Mouse (Mus musculus) erythroblast, embryonic 14.5 days (primary cell): ENCODE results near the gene Gm5617. TPM values are rescaled to one million over a fixed set of nuclear protein-coding genes. Genes with fewer than 3 reads are reported as not detected.
"Not testable (repeated sequence)": the region's sequence is repeated elsewhere in the genome, so short reads cannot be mapped to it uniquely, and the experiment has no call there.

Experiments
- H3K27me3 ChIP-seq: 2 replicates; pipeline ENCODE4 v1.6.1; 2012; ENCODE audit warnings: inconsistent platforms; ENCODE audit not compliant: control insufficient read depth
- H3K36me3 ChIP-seq: 2 replicates; pipeline ENCODE4 v1.6.1; 2012; ENCODE audit warnings: mild to moderate bottlenecking, inconsistent platforms; ENCODE audit not compliant: control insufficient read depth
- H3K4me1 ChIP-seq: 2 replicates; pipeline ENCODE4 v1.6.1; 2012; ENCODE audit warnings: inconsistent platforms; ENCODE audit not compliant: control insufficient read depth
- H3K4me3 ChIP-seq: replicated peaks from 2 replicates; pipeline ENCODE3; 2012; ENCODE audit warnings: moderate library complexity, mild to moderate bottlenecking, inconsistent platforms
- H3K9me3 ChIP-seq: 2 replicates; pipeline ENCODE4 v1.6.1; 2012; ENCODE audit warnings: low read length, inconsistent platforms, mixed read lengths; ENCODE audit not compliant: control insufficient read depth
- GATA1 ChIP-seq: IDR thresholded peaks from 2 replicates; pipeline ENCODE4 v1.6.1; 2012; ENCODE audit warnings: low read length, inconsistent platforms, mixed read lengths
- TAL1 ChIP-seq: IDR thresholded peaks from 3 replicates; pipeline ENCODE4 v1.6.1; 2012; ENCODE audit warnings: low read length, inconsistent platforms, mixed read lengths
- polyA plus RNA-seq: library from polyadenylated mRNA; stranded (reverse); fragments of >175 nt; gene quantifications from 2 replicates; pipeline ENCODE4 v1.2.3, GENCODE M21; 2012

Gene Gm5617
- polyA plus RNA-seq, 1 experiment, result 11.6 TPM

DNA sequence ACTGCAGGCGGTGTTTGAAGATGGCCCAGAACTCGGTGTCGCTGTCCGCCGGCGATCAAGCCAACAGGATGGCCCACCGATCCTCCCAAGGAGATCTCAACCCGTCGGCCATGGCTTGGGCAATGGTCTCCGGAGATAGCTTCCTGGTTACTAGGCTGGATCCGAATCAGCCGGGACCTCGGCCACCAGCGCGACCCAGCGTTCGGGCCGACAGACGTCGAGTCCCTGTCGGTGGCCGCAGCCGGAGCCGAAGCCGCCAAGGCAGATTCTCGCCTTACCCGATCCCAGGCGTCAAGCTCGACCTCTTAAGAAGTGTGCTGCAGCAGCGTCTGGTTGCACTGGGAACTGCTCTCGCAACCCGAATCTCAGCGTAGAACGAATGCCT is 298 bp downstream of the Gm5617 start:
- peaks cover 27% of the 10 kb centered on the region for H3K4me1 ChIP-seq
- H3K27me3 ChIP-seq, result peaks cover 8% of the 10 kb centered on the region
- no peak for TF ChIP-seq GATA1
- TF ChIP-seq TAL1, result no peak
- H3K36me3 ChIP-seq, result peaks cover 32% of the 10 kb centered on the region
- H3K9me3 ChIP-seq, result no peaks in the 10 kb centered on the region
- H3K4me3 ChIP-seq, result peak overlapping the region; percentile 89

DNA sequence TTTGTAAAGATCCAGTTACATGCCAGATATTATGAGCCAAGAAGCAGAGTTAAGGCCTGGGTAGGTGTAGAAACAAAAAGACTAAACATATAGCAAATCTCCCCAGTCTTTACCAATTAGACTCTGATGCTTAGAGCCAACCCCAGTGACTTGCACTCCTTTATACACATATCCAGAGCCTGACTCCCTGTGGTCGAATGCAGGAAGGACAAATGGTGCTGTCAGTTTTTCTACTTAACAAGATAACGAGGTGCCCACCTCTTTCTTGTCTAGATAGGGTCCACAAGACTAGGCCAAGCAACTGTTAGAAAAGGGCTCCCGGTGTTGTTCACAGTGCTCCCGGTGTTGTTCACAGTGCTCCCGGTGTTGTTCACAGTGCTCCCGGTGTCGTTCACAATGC is 6.0 kb downstream of the Gm5617 start:
- Histone ChIP-seq H3K36me3 (no peaks in the 10 kb centered on the region), H3K4me3 (no peak overlapping the region), H3K27me3 (peaks cover 22% of the 10 kb centered on the region), H3K9me3 (no peaks in the 10 kb centered on the region), H3K4me1 (peaks cover 2% of the 10 kb centered on the region)
- TF ChIP-seq GATA1, result no peak
- TF ChIP-seq TAL1, result no peak

DNA sequence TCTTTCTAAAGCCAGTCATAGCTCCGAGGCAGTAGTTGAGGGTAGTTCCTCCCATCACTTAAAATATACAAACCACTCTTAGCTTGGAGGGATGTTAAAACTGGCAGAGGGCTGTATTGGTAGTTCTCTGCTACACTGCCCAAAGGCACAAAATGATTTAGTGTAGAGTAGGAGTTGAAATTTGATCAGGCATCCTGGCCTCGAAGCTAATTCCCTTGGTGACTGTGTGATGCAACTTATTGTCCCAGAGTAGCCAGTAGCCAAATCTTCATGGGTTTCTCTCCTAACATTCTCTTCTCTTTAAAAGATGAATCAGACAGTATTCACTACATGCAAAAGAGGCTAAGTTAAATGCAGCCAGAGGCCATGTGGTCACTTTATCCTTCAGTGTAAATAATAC is 7.8 kb downstream of the Gm5617 start:
- H3K9me3 ChIP-seq, result no peaks in the 10 kb centered on the region
- no peak for TF ChIP-seq TAL1
- peaks cover 17% of the 10 kb centered on the region for H3K27me3 ChIP-seq
- H3K36me3 ChIP-seq, result no peaks in the 10 kb centered on the region
- H3K4me1 ChIP-seq, result no peaks in the 10 kb centered on the region
- H3K4me3 ChIP-seq, result no peak overlapping the region

DNA sequence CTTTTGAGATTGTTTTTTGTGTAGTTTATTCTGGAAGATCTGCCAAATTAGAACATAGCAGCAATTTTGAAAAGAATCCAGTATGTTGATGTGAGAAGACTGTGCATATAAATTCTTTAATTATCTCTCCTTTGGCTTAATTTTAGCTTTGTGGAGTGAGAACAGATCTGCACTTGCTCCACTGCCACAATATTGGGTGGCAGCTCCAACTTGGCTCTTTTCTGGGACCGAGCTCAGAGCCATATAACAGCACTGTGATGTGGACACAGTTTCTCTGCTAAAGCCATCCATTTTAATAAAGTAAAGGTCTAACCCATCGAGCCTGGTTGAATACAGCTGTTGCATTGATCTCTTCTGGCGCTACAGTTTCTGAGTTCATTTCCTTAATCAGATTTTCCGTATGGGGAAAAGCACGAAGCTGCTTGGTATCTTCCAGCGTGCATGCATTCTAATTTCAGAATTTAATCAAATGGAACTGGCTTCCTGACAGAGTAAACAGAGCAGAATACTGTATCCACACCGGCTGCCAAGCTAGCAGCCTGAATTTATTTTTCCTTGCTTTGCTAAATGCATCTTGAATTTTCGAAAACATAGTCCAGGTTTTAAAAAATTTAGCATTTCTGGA is 9.6 kb downstream of the Gm5617 start:
- H3K27me3 ChIP-seq, result peaks cover 14% of the 10 kb centered on the region
- no peak for TF ChIP-seq GATA1
- no peak for TF ChIP-seq TAL1
- H3K4me1 ChIP-seq, result no peaks in the 10 kb centered on the region
- no peaks in the 10 kb centered on the region for H3K9me3 ChIP-seq
- H3K36me3 ChIP-seq, result no peaks in the 10 kb centered on the region
- H3K4me3 ChIP-seq, result no peak overlapping the region

DNA sequence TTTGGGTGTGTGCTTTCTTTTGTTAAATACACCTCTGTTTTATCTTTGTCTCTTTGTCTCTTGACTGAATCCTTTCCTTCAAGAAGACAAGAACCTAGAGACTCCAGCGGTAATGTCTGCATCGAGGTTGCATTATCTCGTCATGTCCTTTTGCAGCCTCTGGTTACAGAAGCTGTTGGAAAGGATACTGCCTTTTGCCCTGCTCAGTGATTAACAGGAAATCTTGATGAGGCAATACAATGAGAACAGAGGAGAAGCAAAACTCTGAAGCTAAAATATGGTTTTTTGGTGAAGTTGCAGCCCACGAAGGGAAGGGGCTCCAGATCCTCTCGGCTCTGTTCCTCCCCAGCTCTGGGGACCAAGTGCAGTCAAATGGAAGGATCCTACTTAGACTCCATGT is 14.9 kb downstream of the Gm5617 start:
- no peaks in the 10 kb centered on the region for H3K9me3 ChIP-seq
- no peaks in the 10 kb centered on the region for H3K4me1 ChIP-seq
- H3K27me3 ChIP-seq, result peaks cover 4% of the 10 kb centered on the region; the same call in 1 of the 2 replicates
- no peaks in the 10 kb centered on the region for H3K36me3 ChIP-seq
- TF ChIP-seq TAL1 (no peak), GATA1 (no peak)
- no peak overlapping the region for H3K4me3 ChIP-seq

DNA sequence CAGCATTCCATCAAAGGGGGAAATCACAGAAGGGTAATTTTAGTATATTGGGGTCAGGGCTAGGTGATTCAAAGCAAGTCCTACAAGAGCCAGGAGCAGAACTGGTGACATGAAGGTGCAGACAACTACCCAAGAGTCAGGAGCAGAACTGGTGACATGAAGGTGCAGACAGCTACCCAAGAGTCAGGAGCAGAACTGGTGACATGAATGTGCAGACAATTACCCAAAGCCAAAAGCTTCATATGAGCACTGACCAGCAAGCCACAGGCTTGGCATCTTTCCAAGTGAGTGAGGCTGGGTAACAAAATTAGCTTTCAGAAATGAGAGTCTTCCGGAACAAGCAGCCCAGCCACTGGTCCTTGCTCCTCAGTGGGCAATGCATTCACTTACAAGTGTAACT is 20.1 kb downstream of the Gm5617 start:
- Histone ChIP-seq H3K9me3 (no peaks in the 10 kb centered on the region), H3K27me3 (no peaks in the 10 kb centered on the region), H3K4me3 (no peak overlapping the region), H3K36me3 (no peaks in the 10 kb centered on the region), H3K4me1 (no peaks in the 10 kb centered on the region)
- TF ChIP-seq TAL1 (no peak), GATA1 (no peak)

DNA sequence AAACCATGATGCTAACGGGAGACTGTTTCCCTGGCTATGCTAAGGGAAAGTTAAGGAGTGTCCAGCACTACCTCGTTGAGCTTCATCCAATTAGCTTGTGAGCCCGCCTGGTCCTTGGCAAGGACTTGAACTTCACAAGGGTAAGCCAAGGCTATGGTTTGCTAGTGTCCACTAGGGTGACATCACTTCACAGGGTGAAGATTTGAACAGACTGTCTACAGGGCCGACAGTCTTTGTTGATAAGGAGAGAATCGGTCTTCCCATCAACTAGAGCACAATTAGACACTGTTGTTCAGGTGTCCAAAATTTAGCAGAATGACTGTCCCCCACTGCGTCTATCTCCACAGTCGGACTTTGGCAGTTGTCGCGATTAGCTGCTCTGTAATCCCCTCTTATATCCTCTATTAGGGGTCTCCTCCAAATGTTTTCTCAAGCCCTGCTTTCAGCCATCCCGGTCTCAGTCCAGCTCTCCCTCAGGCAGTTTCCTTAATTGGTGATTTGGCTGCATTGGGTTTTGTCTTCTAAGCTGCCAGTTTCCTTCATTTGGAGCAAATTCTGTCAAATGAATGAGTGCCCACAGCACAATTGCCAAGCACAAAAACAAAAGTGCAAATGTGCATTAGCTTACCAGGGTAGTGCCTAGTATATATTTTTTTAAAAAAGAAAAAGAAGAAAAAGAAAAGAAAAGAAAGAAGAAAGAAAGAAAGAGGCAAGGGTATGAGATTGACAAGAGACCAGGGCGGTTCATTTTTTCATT is 21.6 kb downstream of the Gm5617 start:
- Histone ChIP-seq H3K4me3 (no peak overlapping the region), H3K4me1 (no peaks in the 10 kb centered on the region), H3K36me3 (no peaks in the 10 kb centered on the region), H3K27me3 (no peaks in the 10 kb centered on the region), H3K9me3 (no peaks in the 10 kb centered on the region)
- TF ChIP-seq GATA1 (no peak), TAL1 (no peak)

DNA sequence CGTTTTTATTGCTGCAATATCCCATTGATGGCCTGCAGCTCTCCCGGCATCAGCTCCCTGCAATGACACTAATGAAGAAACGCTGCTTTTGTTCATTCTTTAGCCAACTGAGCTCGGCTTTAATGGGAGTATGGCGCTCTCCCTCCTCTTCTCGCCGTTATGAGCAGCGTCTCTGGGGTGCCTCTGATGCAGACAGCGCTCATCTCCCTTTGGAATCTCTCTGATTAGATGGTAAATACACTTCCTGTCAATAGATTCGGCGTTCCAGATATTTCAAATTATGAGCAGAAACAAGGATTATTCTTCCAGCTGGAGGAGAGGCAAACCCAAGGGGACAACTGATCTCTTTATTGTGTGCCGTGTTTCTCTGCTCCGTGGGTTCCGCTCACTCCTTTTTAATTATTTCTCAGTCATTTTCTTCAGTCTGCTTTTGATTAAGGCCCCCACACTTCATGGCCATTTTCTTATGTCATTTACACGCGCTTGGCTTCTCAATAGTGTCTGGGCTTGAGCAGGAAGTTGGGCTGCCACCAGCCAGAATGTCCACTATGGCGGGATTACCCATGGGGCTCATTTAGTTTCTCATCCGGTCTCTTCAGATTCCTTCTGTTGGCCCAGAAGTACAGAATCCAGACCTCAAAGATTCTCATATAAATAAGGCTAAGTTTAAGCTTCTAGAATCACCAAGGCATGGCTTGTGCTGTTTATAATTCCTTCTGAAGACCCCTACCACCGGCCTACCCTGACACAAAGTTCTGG is 22.3 kb downstream of the Gm5617 start:
- H3K27me3 ChIP-seq, result no peaks in the 10 kb centered on the region
- no peaks in the 10 kb centered on the region for H3K36me3 ChIP-seq
- no peak for TF ChIP-seq GATA1
- TF ChIP-seq TAL1, result no peak
- no peak overlapping the region for H3K4me3 ChIP-seq
- no peaks in the 10 kb centered on the region for H3K4me1 ChIP-seq
- H3K9me3 ChIP-seq, result no peaks in the 10 kb centered on the region

DNA sequence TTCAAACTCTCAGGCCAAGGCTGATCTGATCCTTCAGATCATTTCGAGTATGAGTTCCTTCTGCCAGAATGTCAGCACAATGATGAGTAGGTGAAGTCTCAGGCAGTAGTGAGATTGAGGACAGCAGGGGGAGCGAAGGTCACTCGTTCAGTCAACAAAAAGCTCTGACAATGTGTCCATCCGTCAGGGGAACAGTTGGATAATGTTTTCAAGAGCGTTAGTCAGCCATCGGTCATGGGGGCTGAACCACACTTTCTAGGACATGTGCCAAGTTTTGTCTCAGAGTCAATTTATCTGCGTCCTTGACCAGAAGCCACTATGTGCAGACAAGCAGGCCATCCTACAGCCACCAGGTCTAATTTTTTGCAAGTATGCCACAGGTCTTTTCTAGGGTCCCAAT is 25.2 kb downstream of the Gm5617 start:
- H3K36me3 ChIP-seq, H3K4me1 ChIP-seq, H3K9me3 ChIP-seq, H3K4me3 ChIP-seq, H3K27me3 ChIP-seq: not testable (repeated sequence)
